Mouse (Mus musculus) sigmoid colon, adult 10 weeks (tissue): Measurements from ENCODE around the gene Gm14147. TPM values are rescaled to one million over a fixed set of nuclear protein-coding genes. Genes with fewer than 3 reads are reported as not detected.

Experiments
- polyA plus RNA-seq: library from polyadenylated mRNA; stranded (reverse); fragments of 350-450 nt; fragmentation: Illumina TruSeq; extraction: RNeasy Lipid Tissue Mini Kit (QIAGEN cat#74804); gene quantifications from one replicate; pipeline ENCODE4 v1.2.3, GENCODE M21; 2014; ENCODE audit warnings: low read depth, low replicate concordance

Gene Gm14147
- not detected for polyA plus RNA-seq

DNA sequence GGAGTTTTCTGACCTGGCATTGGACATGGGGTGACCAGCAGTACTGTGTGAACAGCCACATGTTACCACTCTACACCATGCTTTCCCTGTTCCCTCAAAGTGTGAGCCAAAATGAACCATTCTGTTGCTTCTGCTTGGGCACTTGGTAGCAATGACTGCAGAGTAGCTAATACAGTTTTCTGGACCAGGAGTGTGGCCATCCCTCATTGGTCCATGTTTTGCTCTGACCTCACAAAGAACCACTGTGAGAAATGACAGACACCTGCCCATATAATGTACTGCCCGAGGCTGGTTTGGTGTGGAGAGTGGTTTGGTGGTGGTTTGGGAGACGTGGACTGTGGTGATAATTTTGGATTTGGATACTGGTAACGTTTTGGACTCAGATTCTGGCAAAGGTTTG lies at the start of gene Gm14147:
Gm14147 (plus strand) TSS at position 301 of the 400 bp plus-strand sequence.

DNA sequence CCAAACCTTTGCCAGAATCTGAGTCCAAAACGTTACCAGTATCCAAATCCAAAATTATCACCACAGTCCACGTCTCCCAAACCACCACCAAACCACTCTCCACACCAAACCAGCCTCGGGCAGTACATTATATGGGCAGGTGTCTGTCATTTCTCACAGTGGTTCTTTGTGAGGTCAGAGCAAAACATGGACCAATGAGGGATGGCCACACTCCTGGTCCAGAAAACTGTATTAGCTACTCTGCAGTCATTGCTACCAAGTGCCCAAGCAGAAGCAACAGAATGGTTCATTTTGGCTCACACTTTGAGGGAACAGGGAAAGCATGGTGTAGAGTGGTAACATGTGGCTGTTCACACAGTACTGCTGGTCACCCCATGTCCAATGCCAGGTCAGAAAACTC lies 5.8 kb upstream of the Gm14147 start, which contains the start of gene Gm14151:
Gm14151 (minus strand) TSS at position 101 of the 400 bp plus-strand sequence.

Other genes starting within 250 kb of the Gm14147 start
- gene Abhd12, start 193.5 kb upstream of the Gm14147 start, polyA plus RNA-seq = 66.9 TPM
- gene Gins1, start 192.8 kb upstream of the Gm14147 start, polyA plus RNA-seq = 5.3 TPM
- 1.2 TPM for gene Ninl, start 58.9 kb upstream of the Gm14147 start, polyA plus RNA-seq
- gene Nanp, start 58.8 kb upstream of the Gm14147 start, polyA plus RNA-seq = 54.6 TPM
- not detected for gene Gm14151, start 5.9 kb upstream of the Gm14147 start, polyA plus RNA-seq